Mouse (Mus musculus): ENCODE data around the gene Cep68. TPM values are rescaled to one million over a fixed set of nuclear protein-coding genes. Genes with fewer than 3 reads are reported as not detected.

Cep68 gene
- polyA plus RNA-seq, 1 experiment, result 11.3 TPM

DNA sequence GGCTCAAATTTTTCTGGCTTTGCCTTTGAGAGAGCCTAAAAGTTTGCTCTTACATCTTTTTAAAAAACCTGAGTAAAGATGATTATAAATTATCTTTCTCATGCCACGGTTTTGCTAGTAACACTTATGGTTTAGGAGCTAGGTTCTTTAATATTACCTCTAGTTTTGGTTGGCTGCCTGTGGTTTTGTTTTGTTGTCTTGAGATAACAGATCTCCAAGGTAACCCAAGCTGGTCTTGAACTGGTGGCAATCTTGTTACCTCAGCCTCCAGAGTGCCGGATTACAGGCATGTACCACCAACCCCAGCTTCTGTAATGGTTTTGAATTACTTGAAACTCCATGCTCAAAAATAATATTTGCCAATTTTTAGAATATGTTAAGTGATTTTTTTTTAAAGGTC, 37.4 kb downstream of the Cep68 start:
- H3K4me1 ChIP-seq (ENCODE audit: control insufficient read depth, insufficient read depth, low read length), result peaks cover 48% of the 10 kb centered on the region
- H3K27ac ChIP-seq (ENCODE audit: insufficient read depth, low read depth, low read length), result no peak overlapping the region
- no peak for TF ChIP-seq CTCF (IDR thresholded peaks at IDR 0.05; ENCODE audit: low read depth, low read length)
- no peak for TF ChIP-seq POLR2A (IDR thresholded peaks at IDR 0.05; ENCODE audit: borderline replicate concordance, low read depth, low read length)
- H3K4me3 ChIP-seq (ENCODE audit: insufficient read depth, low read length), result no peak overlapping the region

DNA sequence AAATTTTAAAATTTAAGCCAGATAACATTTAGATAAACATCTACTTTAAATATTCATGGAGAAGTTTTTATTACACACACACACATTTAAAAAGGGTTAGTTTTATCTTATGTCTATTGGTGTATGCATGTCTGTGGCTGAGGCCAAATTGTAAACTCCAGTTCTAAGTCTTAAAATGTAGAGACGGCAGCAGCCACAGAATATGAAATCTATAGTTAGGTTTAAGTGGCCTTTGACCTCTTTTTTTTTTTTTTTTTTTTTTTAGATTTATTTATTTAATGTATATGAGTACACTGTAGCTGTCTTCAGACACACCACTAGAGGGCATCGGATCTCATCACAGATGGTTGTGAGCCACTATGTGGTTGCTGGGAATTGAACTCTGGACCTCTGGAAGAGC, 41.6 kb downstream of the Cep68 start:
- TF ChIP-seq CTCF (IDR thresholded peaks at IDR 0.05; ENCODE audit: low read depth, low read length), result no peak
- no peak for TF ChIP-seq POLR2A (IDR thresholded peaks at IDR 0.05; ENCODE audit: borderline replicate concordance, low read depth, low read length)
- Histone ChIP-seq H3K4me3 (ENCODE audit: insufficient read depth, low read length) (no peak overlapping the region), H3K27ac (ENCODE audit: insufficient read depth, low read depth, low read length) (no peak overlapping the region), H3K4me1 (ENCODE audit: control insufficient read depth, insufficient read depth, low read length) (peaks cover 51% of the 10 kb centered on the region)

GRCm38 (mm10) chr11:20206626-20207223, 42.5 kb downstream of the Cep68 start:
- no peak for TF ChIP-seq CTCF (IDR thresholded peaks at IDR 0.05; ENCODE audit: low read depth, low read length)
- TF ChIP-seq POLR2A (IDR thresholded peaks at IDR 0.05; ENCODE audit: borderline replicate concordance, low read depth, low read length), result no peak
- Histone ChIP-seq H3K4me1 (ENCODE audit: control insufficient read depth, insufficient read depth, low read length) (peaks cover 47% of the 10 kb centered on the region), H3K27ac (ENCODE audit: insufficient read depth, low read depth, low read length) (no peak overlapping the region), H3K4me3 (ENCODE audit: insufficient read depth, low read length) (no peak overlapping the region)

DNA sequence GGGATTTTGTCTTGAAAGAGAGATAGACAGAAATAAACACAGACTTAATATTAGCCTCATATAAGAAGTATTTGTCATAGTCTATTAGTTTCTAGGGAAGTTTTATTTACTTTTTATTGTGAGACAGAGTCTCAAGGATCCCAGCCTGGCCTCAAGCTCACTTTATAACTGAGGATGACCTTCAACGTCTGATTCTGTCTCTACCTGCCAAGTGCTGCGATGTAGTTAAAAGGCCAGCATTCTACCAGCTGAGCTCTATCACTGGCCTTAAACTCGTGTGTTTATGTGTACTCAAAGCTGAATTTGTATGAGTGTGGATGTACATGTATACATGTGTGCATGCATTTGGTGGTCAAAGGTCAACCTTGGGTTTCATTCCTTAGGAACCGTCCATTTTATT, 43.7 kb downstream of the Cep68 start:
- peaks cover 41% of the 10 kb centered on the region for H3K4me1 ChIP-seq (ENCODE audit: control insufficient read depth, insufficient read depth, low read length)
- TF ChIP-seq CTCF (IDR thresholded peaks at IDR 0.05; ENCODE audit: low read depth, low read length) (no peak), POLR2A (IDR thresholded peaks at IDR 0.05; ENCODE audit: borderline replicate concordance, low read depth, low read length) (no peak)
- H3K4me3 ChIP-seq (ENCODE audit: insufficient read depth, low read length), result no peak overlapping the region
- H3K27ac ChIP-seq (ENCODE audit: insufficient read depth, low read depth, low read length), result no peak overlapping the region

GRCm38 (mm10) chr11:20204870-20205446, 44.3 kb downstream of the Cep68 start:
- Histone ChIP-seq H3K4me1 (ENCODE audit: control insufficient read depth, insufficient read depth, low read length) (peaks cover 40% of the 10 kb centered on the region), H3K27ac (ENCODE audit: insufficient read depth, low read depth, low read length) (no peak overlapping the region), H3K4me3 (ENCODE audit: insufficient read depth, low read length) (no peak overlapping the region)
- no peak for TF ChIP-seq CTCF (IDR thresholded peaks at IDR 0.05; ENCODE audit: low read depth, low read length)
- TF ChIP-seq POLR2A (IDR thresholded peaks at IDR 0.05; ENCODE audit: borderline replicate concordance, low read depth, low read length), result no peak

DNA sequence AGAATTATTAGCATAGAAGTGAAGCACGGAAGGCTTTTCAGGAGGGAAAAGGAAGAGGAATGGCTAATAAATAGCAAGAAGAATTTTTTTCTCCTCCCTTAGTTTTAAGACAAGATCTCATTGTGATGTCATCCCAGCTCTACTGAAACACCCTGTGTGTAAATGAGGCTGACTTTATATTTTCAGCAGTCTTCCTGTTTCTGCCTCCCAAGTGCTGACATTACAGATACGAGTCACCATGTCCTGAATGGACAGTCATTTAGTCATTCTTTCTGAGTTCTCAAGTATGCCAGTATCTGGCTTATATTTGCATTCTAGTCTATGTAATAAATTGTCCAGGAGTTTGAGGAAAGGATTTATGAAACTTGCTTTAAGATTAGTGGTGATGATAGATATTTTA, 44.9 kb downstream of the Cep68 start:
- Histone ChIP-seq H3K4me1 (ENCODE audit: control insufficient read depth, insufficient read depth, low read length) (peaks cover 38% of the 10 kb centered on the region), H3K27ac (ENCODE audit: insufficient read depth, low read depth, low read length) (peak overlapping the region; percentile 55), H3K4me3 (ENCODE audit: insufficient read depth, low read length) (peak overlapping the region; percentile 26; the same call in 1 of the 2 replicates)
- TF ChIP-seq POLR2A (IDR thresholded peaks at IDR 0.05; ENCODE audit: borderline replicate concordance, low read depth, low read length) (no peak), CTCF (IDR thresholded peaks at IDR 0.05; ENCODE audit: low read depth, low read length) (no peak)

GRCm38 (mm10) chr11:20202299-20203011, 46.8 kb downstream of the Cep68 start:
- Histone ChIP-seq H3K27ac (ENCODE audit: insufficient read depth, low read depth, low read length) (peak overlapping the region; percentile 93), H3K4me1 (ENCODE audit: control insufficient read depth, insufficient read depth, low read length) (peaks cover 27% of the 10 kb centered on the region), H3K4me3 (ENCODE audit: insufficient read depth, low read length) (peak overlapping the region; percentile 100)
- TF ChIP-seq POLR2A (IDR thresholded peaks at IDR 0.05; ENCODE audit: borderline replicate concordance, low read depth, low read length), result no peak
- TF ChIP-seq CTCF (IDR thresholded peaks at IDR 0.05; ENCODE audit: low read depth, low read length), result no peak

GRCm38 (mm10) chr11:20201661-20202101, 47.5 kb downstream of the Cep68 start:
- Histone ChIP-seq H3K27ac (ENCODE audit: insufficient read depth, low read depth, low read length) (peak overlapping the region; percentile 93), H3K4me1 (ENCODE audit: control insufficient read depth, insufficient read depth, low read length) (peaks cover 25% of the 10 kb centered on the region), H3K4me3 (ENCODE audit: insufficient read depth, low read length) (peak overlapping the region; percentile 100)
- TF ChIP-seq POLR2A (IDR thresholded peaks at IDR 0.05; ENCODE audit: borderline replicate concordance, low read depth, low read length), result no peak
- no peak for TF ChIP-seq CTCF (IDR thresholded peaks at IDR 0.05; ENCODE audit: low read depth, low read length)

GRCm38 (mm10) chr11:20200713-20201575, 48.3 kb downstream of the Cep68 start, which contains the start of gene Rab1a:
Rab1a (plus strand) TSS chr11:20201432.
- Histone ChIP-seq H3K4me1 (ENCODE audit: control insufficient read depth, insufficient read depth, low read length) (peaks cover 24% of the 10 kb centered on the region), H3K27ac (ENCODE audit: insufficient read depth, low read depth, low read length) (peak within 1 kb of the TSS; percentile 93), H3K4me3 (ENCODE audit: insufficient read depth, low read length) (peak within 1 kb of the TSS; percentile 100)
- no peak for TF ChIP-seq CTCF (IDR thresholded peaks at IDR 0.05; ENCODE audit: low read depth, low read length)
- peak; percentile 8; the same call in 1 of the 2 replicates for TF ChIP-seq POLR2A (IDR thresholded peaks at IDR 0.05; ENCODE audit: borderline replicate concordance, low read depth, low read length)

All from bone marrow macrophage, adult 2 months (primary cell).